ENCODE assay signal across 13 mouse cellular contexts in the genomic region with DNA sequence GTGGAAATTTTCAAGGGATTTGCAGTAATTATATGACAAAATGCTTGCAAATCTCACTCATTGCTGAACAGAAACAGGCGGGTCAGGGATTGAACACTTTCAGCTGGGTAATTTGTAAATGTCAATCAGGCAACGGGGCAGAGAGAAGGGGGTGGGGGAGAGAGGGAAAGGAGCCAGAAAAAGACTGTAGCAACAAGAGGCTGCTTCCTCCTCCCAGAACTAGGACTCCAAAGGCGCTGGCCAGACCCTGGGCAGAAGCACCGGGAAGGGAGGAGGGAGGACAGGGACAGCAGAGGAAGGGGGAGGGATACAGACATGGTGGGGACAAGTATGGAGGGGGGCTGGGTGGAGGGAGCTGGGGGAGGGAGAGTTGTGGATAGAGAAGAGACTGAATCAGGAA. TPM values are rescaled to one million over a fixed set of nuclear protein-coding genes. Genes with fewer than 3 reads are reported as not detected.
DNase-seq lines count a peak whose midpoint lies in the region; ATAC-seq and TF ChIP-seq lines count a peak whose summit lies in the region.
"Had no signal": no experiment of that assay in that cellular context is flagged by ENCODE, and none has a peak within 500 bp of the region (broad histone marks: within the 10 kb centered on the region; RNA-seq: fewer than 3 reads in every experiment).

No protein-coding gene starts in this region.

- peaks cover 25% of the 10 kb centered on the region for H3K27me3 ChIP-seq in forebrain, embryonic 11.5 days (ENCODE audit: control insufficient read depth, insufficient read depth, low read length)
- H3K27me3 ChIP-seq in forebrain, embryonic 10.5 days (ENCODE audit: poor library complexity, severe bottlenecking) = peaks cover 95% of the 10 kb centered on the region
- peaks cover 60% of the 10 kb centered on the region for H3K27me3 ChIP-seq in forebrain, embryonic 16.5 days (replicated peaks; ENCODE audit: control insufficient read depth, insufficient read depth, low read length)
- H3K27me3 ChIP-seq in midbrain, embryonic 14.5 days (ENCODE audit: control insufficient read depth, insufficient read depth, low read length) = 0 out of 2 replicates have a peak, but pooled peaks cover 4% of the 10 kb centered on the region

- peak; percentile 55 for ATAC-seq in forebrain, embryonic 11.5 days (replicated peaks; ENCODE audit: low FRiP score)
- ATAC-seq in forebrain, embryonic 16.5 days = peak; percentile 71
- ATAC-seq in midbrain, embryonic 14.5 days (ENCODE audit: low FRiP score, low TSS enrichment) = peak; percentile 55; the same call in 1 of the 2 replicates

- no peak overlapping the region for H3K4me2 ChIP-seq in forebrain, embryonic 11.5 days (ENCODE audit: low read depth, low read length, severe bottlenecking)
- H3K4me2 ChIP-seq in forebrain, embryonic 16.5 days (ENCODE audit: low read length) = no peak overlapping the region
- 0 out of 2 replicates have a peak overlapping the region, but pooled peaks have one; percentile 11 for H3K4me2 ChIP-seq in midbrain, embryonic 14.5 days (ENCODE audit: low read length)
- H3K4me2 ChIP-seq: heart, embryonic 11.5 days had no signal

- H3K36me3 ChIP-seq in forebrain, embryonic 11.5 days (ENCODE audit: control insufficient read depth, insufficient read depth, low read length) = no peaks in the 10 kb centered on the region
- no peaks in the 10 kb centered on the region for H3K36me3 ChIP-seq in forebrain, embryonic 10.5 days (replicated peaks)
- no peaks in the 10 kb centered on the region for H3K36me3 ChIP-seq in forebrain, embryonic 16.5 days (ENCODE audit: control insufficient read depth, insufficient read depth)
- no peaks in the 10 kb centered on the region for H3K36me3 ChIP-seq in midbrain, embryonic 14.5 days (ENCODE audit: control insufficient read depth, insufficient read depth, low read length)

- intact Hi-C loops in gastrocnemius, adult 2 months (cut with DNase I) = no loop called here

- no peak overlapping the region for H3K27ac ChIP-seq in forebrain, embryonic 11.5 days (ENCODE audit: low read depth, low read length)
- H3K27ac ChIP-seq in forebrain, embryonic 10.5 days = no peak overlapping the region
- H3K27ac ChIP-seq in forebrain, embryonic 16.5 days (ENCODE audit: low read length) = no peak overlapping the region
- peak overlapping the region; percentile 67 for H3K27ac ChIP-seq in midbrain, embryonic 14.5 days (replicated peaks; ENCODE audit: low read depth, low read length)
- H3K27ac ChIP-seq in gastrocnemius, adult 2 months = no peak overlapping the region

- no peak overlapping the region for H3K4me3 ChIP-seq in forebrain, embryonic 11.5 days (ENCODE audit: low read depth, low read length)
- H3K4me3 ChIP-seq in forebrain, embryonic 10.5 days = no peak overlapping the region
- H3K4me3 ChIP-seq in forebrain, embryonic 16.5 days (replicated peaks; ENCODE audit: low read length) = no peak overlapping the region
- H3K4me3 ChIP-seq in midbrain, embryonic 14.5 days (replicated peaks; ENCODE audit: low read depth, low read length) = no peak overlapping the region
- H3K4me3 ChIP-seq in gastrocnemius, adult 2 months = no peak overlapping the region

- peaks cover 12% of the 10 kb centered on the region for H3K4me1 ChIP-seq in forebrain, embryonic 11.5 days (replicated peaks; ENCODE audit: control insufficient read depth, insufficient read depth, low read length)
- H3K4me1 ChIP-seq in forebrain, embryonic 10.5 days = peaks cover 46% of the 10 kb centered on the region
- H3K4me1 ChIP-seq in forebrain, embryonic 16.5 days (replicated peaks; ENCODE audit: control insufficient read depth, insufficient read depth, low read length) = peaks cover 29% of the 10 kb centered on the region
- H3K4me1 ChIP-seq in midbrain, embryonic 14.5 days (ENCODE audit: control insufficient read depth, insufficient read depth, low read length) = peaks cover 39% of the 10 kb centered on the region

- no peak overlapping the region for H3K9ac ChIP-seq in forebrain, embryonic 11.5 days (ENCODE audit: low read length)
- no peak overlapping the region for H3K9ac ChIP-seq in forebrain, embryonic 16.5 days (replicated peaks; ENCODE audit: low read depth, low read length)
- H3K9ac ChIP-seq in midbrain, embryonic 14.5 days (replicated peaks; ENCODE audit: low read length) = no peak overlapping the region

- 3% methylated on average over 4 of the region's 4 CpGs for WGBS in forebrain, embryonic 11.5 days
- 9% methylated on average over 4 of the region's 4 CpGs for WGBS in forebrain, embryonic 10.5 days
- 2% methylated on average over 4 of the region's 4 CpGs for whole genome bisulfite sequencing in forebrain, embryonic 16.5 days
- WGBS in midbrain, embryonic 14.5 days = 2% methylated on average over 4 of the region's 4 CpGs

- no peaks in the 10 kb centered on the region for H3K9me3 ChIP-seq in forebrain, embryonic 11.5 days (ENCODE audit: control insufficient read depth, low read length)
- no peaks in the 10 kb centered on the region for H3K9me3 ChIP-seq in forebrain, embryonic 10.5 days
- no peaks in the 10 kb centered on the region for H3K9me3 ChIP-seq in forebrain, embryonic 16.5 days (ENCODE audit: control insufficient read depth, low read length)
- no peaks in the 10 kb centered on the region for H3K9me3 ChIP-seq in midbrain, embryonic 14.5 days (ENCODE audit: control insufficient read depth, low read length)

- DNase-seq in forebrain, embryonic 11.5 days (ENCODE audit: low spot score) = no peak
- DNase-seq in forebrain, embryonic 10.5 days (ENCODE audit: extremely low spot score, low spot score) = no peak
- peak; percentile 48 for DNase-seq in embryo, embryonic 10 days (ENCODE audit: low spot score)
- DNase-seq in midbrain, embryonic 14.5 days = peak; percentile 78
- no peak for DNase-seq in gastrocnemius, adult 2 months
- no peak for DNase-seq in spleen, postnatal 36 days (ENCODE audit: low spot score in 2 of 2)
- DNase-seq in gastrocnemius, postnatal 4 days (ENCODE audit: low spot score in 2 of 2) = no peak
- DNase-seq: adrenal gland, postnatal 10 days; cerebellum, adult 11 months; kidney, adult 11 months; thymus, adult 2 months had no signal

- no peak for TF ChIP-seq CTCF in gastrocnemius, adult 2 months (IDR thresholded peaks at IDR 0.05)

RNA-seq across cellular contexts. Expression of a gene that starts 43.8 kb away (rescaled TPM):
- polyA plus RNA-seq in forebrain, embryonic 11.5 days (2014; fragmentation: Nextera tagmentation; extraction: Ambion mirVana) = 12.3 and 13.7 TPM in 2 replicates
- polyA plus RNA-seq in forebrain, embryonic 10.5 days (2016; fragmentation: Nextera tagmentation; extraction: Ambion mirVana) = 12.3 and 14.9 TPM in 2 replicates
- polyA plus RNA-seq in forebrain, embryonic 16.5 days (2015; fragmentation: Nextera tagmentation; extraction: Ambion mirVana) = 14.0 and 15.9 TPM in 2 replicates
- 8.5 and 11.9 TPM in 2 replicates for polyA plus RNA-seq in midbrain, embryonic 14.5 days (2014; fragmentation: Nextera tagmentation; extraction: Ambion mirVana)
- total RNA-seq in gastrocnemius, adult 2 months (2021) = 1 to 10 TPM; 7.7 to 9.1 TPM
- 1 to 10 TPM; 6.5 to 6.7 TPM for total RNA-seq in gastrocnemius, postnatal 4 days (2021)

RNA-seq across cellular contexts. Expression of a gene that starts 53.2 kb away (rescaled TPM):
- polyA plus RNA-seq in forebrain, embryonic 11.5 days (2014; fragmentation: Nextera tagmentation; extraction: Ambion mirVana) = 12.6 TPM in 2 replicates
- 13.4 and 16.9 TPM in 2 replicates for polyA plus RNA-seq in forebrain, embryonic 10.5 days (2016; fragmentation: Nextera tagmentation; extraction: Ambion mirVana)
- 3.7 and 4.3 TPM in 2 replicates for polyA plus RNA-seq in forebrain, embryonic 16.5 days (2015; fragmentation: Nextera tagmentation; extraction: Ambion mirVana)
- polyA plus RNA-seq in midbrain, embryonic 14.5 days (2014; fragmentation: Nextera tagmentation; extraction: Ambion mirVana) = 5.8 and 6.7 TPM in 2 replicates
- total RNA-seq in gastrocnemius, adult 2 months (2021) = 10 to 100 TPM; 34.5 to 36.6 TPM
- 10 to 100 TPM; 13.7 to 16.9 TPM for total RNA-seq in gastrocnemius, postnatal 4 days (2021)

Comparison
In these comparisons a context has a peak if more than half of its experiments do, and no peak if none do; other contexts are left out.
1. DNase-seq: peak in embryo, embryonic 10 days (single experiment) and midbrain, embryonic 14.5 days (single experiment); none in forebrain, embryonic 11.5 days (single experiment), forebrain, embryonic 10.5 days (single experiment), gastrocnemius, adult 2 months (single experiment), spleen, postnatal 36 days (0 of 2) and gastrocnemius, postnatal 4 days (0 of 2).
2. Peak in every context shown above with its lines, with median percentiles within 50 percentile points of each other: ATAC-seq.